8 mouse cellular contexts compared by ENCODE assay signal in genomic region chr9:111117794-111118251, GRCm38 (mm10). TPM values are rescaled to one million over a fixed set of nuclear protein-coding genes. Genes with fewer than 3 reads are reported as not detected.
DNase-seq lines count a peak whose midpoint lies in the region; ATAC-seq and TF ChIP-seq lines count a peak whose summit lies in the region.

No protein-coding gene starts in this region.

- no peaks in the 10 kb centered on the region for H3K27me3 ChIP-seq in hindbrain, postnatal 0 days (ENCODE audit: insufficient read depth, low read length)

- peak overlapping the region; percentile 82 for H3K4me3 ChIP-seq in gastrocnemius, adult 2 months
- peak overlapping the region; percentile 99 for H3K4me3 ChIP-seq in hindbrain, postnatal 0 days (ENCODE audit: low read length)

- DNase-seq in cerebellum, postnatal 4 days (ENCODE audit: low spot score in 2 of 2), result peak; percentile 73 to 91
- DNase-seq in gastrocnemius, adult 2 months, result peak; percentile 95
- peak; percentile 88 for DNase-seq in hindbrain, postnatal 0 days (ENCODE audit: low spot score)
- peak; percentile 50 to 77 for DNase-seq in left cerebral cortex, postnatal 14 days (ENCODE audit: low spot score in 2 of 2)
- DNase-seq in right cerebral cortex, postnatal 36 days (ENCODE audit: low spot score in 2 of 2), result peak; percentile 65 to 67
- peak; percentile 84 for DNase-seq in yolk sac, embryonic 10.5 days (ENCODE audit: low spot score)

- peak; percentile 77 for ATAC-seq in activated CD4-positive, CD25-positive, alpha-beta regulatory T cell, adult 4 months
- ATAC-seq in hindbrain, postnatal 0 days, result peak; percentile 96
- peak; percentile 69 for ATAC-seq in megakaryocyte-erythroid progenitor cell, adult 5-6 weeks (replicated peaks; ENCODE audit: low FRiP score, low TSS enrichment, poor library complexity, severe bottlenecking)

- peak overlapping the region; percentile 96 for H3K27ac ChIP-seq in gastrocnemius, adult 2 months
- H3K27ac ChIP-seq in hindbrain, postnatal 0 days, result peak overlapping the region; percentile 80

- WGBS in hindbrain, postnatal 0 days, result 3% methylated on average over 56 of the region's 56 CpGs

- H3K9ac ChIP-seq in hindbrain, postnatal 0 days (replicated peaks; ENCODE audit: low read length), result peak overlapping the region; percentile 83

- TF ChIP-seq CTCF in gastrocnemius, adult 2 months (IDR thresholded peaks at IDR 0.05), result no peak
- TF ChIP-seq CTCF in hindbrain, postnatal 0 days (IDR thresholded peaks at IDR 0.05; ENCODE audit: low read depth), result no peak

- H3K4me2 ChIP-seq in hindbrain, postnatal 0 days (ENCODE audit: low read depth, low read length), result peak overlapping the region; percentile 89

- no peaks in the 10 kb centered on the region for H3K36me3 ChIP-seq in hindbrain, postnatal 0 days (ENCODE audit: insufficient read depth, low read length)

- H3K9me3 ChIP-seq in hindbrain, postnatal 0 days (ENCODE audit: low read length), result no peaks in the 10 kb centered on the region

- H3K4me1 ChIP-seq in hindbrain, postnatal 0 days (ENCODE audit: insufficient read depth, low read length), result peaks cover 4% of the 10 kb centered on the region; the same call in 1 of the 2 replicates

- intact Hi-C loops in gastrocnemius, adult 2 months (cut with DNase I), result loop anchor here (5.0 kb wide), 2 partner anchors 34 to 154 kb away; partner anchors contain the start of genes Epm2aip1 and Mlh1
- intact Hi-C loops in left cerebral cortex, postnatal 14 days (cut with DNase I), result no loop called here

RNA-seq across cellular contexts. Expression of gene Lrrfip2, which starts 0.4 kb away (rescaled TPM):
- polyA plus RNA-seq in activated CD4-positive, CD25-positive, alpha-beta regulatory T cell, adult 4 months (2017; shearing (Covaris generic)), result 10 to 100 TPM in 1 of 2 experiments, 1 to 10 TPM in 1; 8.3 to 12.2 TPM
- 10 to 100 TPM; 72.6 to 74.8 TPM for total RNA-seq in gastrocnemius, adult 2 months (2021)
- 20.8 and 24.9 TPM in 2 replicates for total RNA-seq in hindbrain, postnatal 0 days (2014; rRNA removed)
- polyA plus RNA-seq in hindbrain, postnatal 0 days (2015; fragmentation: Nextera tagmentation; extraction: Ambion mirVana), result 38.8 and 40.0 TPM in 2 replicates
- 10 to 100 TPM; 32.2 to 34.2 TPM for total RNA-seq in left cerebral cortex, postnatal 14 days (2021)
- 15.9 and 31.8 TPM in 2 replicates for total RNA-seq in megakaryocyte-erythroid progenitor cell, adult 5-6 weeks (2014; fragmentation: Nextera tagmentation)
- 54.7 and 56.0 TPM in 2 replicates for total RNA-seq in megakaryocyte-erythroid progenitor cell, adult 5-6 weeks (2017)

Comparison
In these comparisons a context has a peak if more than half of its experiments do, and no peak if none do; other contexts are left out.
1. Peak in every context shown above with its lines: DNase-seq, ATAC-seq, H3K4me3 ChIP-seq and H3K27ac ChIP-seq.